Mouse (Mus musculus) cerebellum, adult 8-10 months (tissue): ENCODE measurements at regions not wholly inside any gene's neighbourhood (a gene's known extent, or its start where the extent isn't known, plus 50 kb on each side); places are given as distances from the start of the nearest gene placed in this dataset.

ENCODE experiments used
- DNase-seq: peaks from one replicate; pipeline ENCODE4 v3.0.0; 2022

GRCm38 (mm10) chr16:12925931-12926330 is 183.6 kb upstream of the Ercc4 start:
- DNase-seq: no peak

- DNase-seq: no peak
Measured at GRCm38 (mm10) chr16:12931111-12931510, 178.4 kb upstream of the Ercc4 start.

- no peak for DNase-seq
Measured at GRCm38 (mm10) chr16:12932959-12933358, 176.5 kb upstream of the Ercc4 start.

- DNase-seq: no peak
Measured at GRCm38 (mm10) chr16:12934586-12934985, 174.9 kb upstream of the Ercc4 start.

GRCm38 (mm10) chr16:12935266-12935665 is 174.2 kb upstream of the Ercc4 start:
- no peak for DNase-seq

GRCm38 (mm10) chr16:12936571-12936970 is 172.9 kb upstream of the Ercc4 start:
- DNase-seq: no peak

- DNase-seq: no peak
Measured at GRCm38 (mm10) chr16:12938563-12938962, 170.9 kb upstream of the Ercc4 start.

GRCm38 (mm10) chr16:12951176-12951575 is 158.3 kb upstream of the Ercc4 start:
- no peak for DNase-seq

GRCm38 (mm10) chr16:12954028-12954427 is 155.5 kb upstream of the Ercc4 start:
- no peak for DNase-seq

GRCm38 (mm10) chr16:12956416-12956815 is 153.1 kb upstream of the Ercc4 start:
- DNase-seq: no peak

GRCm38 (mm10) chr16:12960885-12961284 is 148.6 kb upstream of the Ercc4 start:
- no peak for DNase-seq

GRCm38 (mm10) chr16:12982681-12983080 is 126.8 kb upstream of the Ercc4 start:
- DNase-seq: no peak

GRCm38 (mm10) chr16:13001288-13001880 is 108.1 kb upstream of the Ercc4 start:
- DNase-seq: no peak

GRCm38 (mm10) chr16:13012863-13013262 is 96.6 kb upstream of the Ercc4 start:
- DNase-seq: no peak

GRCm38 (mm10) chr16:13013891-13014644 is 95.4 kb upstream of the Ercc4 start:
- DNase-seq: no peak

GRCm38 (mm10) chr16:13022875-13023274 is 86.6 kb upstream of the Ercc4 start:
- no peak for DNase-seq

GRCm38 (mm10) chr16:13025393-13025792 is 84.1 kb upstream of the Ercc4 start:
- DNase-seq: peak; percentile 4

GRCm38 (mm10) chr16:13034136-13034535 is 75.3 kb upstream of the Ercc4 start:
- no peak for DNase-seq

- no peak for DNase-seq
Measured at GRCm38 (mm10) chr16:13036596-13036995, 72.9 kb upstream of the Ercc4 start.

GRCm38 (mm10) chr16:13040312-13041100 is 69.0 kb upstream of the Ercc4 start:
- no peak for DNase-seq

GRCm38 (mm10) chr16:13041356-13041755 is 68.1 kb upstream of the Ercc4 start:
- no peak for DNase-seq

GRCm38 (mm10) chr16:13045079-13045590 is 64.3 kb upstream of the Ercc4 start:
- DNase-seq: no peak

GRCm38 (mm10) chr16:13046366-13047120 is 62.9 kb upstream of the Ercc4 start:
- no peak for DNase-seq
